Comparison of ENCODE assay signal across 8 mouse cellular contexts in the genomic region with DNA sequence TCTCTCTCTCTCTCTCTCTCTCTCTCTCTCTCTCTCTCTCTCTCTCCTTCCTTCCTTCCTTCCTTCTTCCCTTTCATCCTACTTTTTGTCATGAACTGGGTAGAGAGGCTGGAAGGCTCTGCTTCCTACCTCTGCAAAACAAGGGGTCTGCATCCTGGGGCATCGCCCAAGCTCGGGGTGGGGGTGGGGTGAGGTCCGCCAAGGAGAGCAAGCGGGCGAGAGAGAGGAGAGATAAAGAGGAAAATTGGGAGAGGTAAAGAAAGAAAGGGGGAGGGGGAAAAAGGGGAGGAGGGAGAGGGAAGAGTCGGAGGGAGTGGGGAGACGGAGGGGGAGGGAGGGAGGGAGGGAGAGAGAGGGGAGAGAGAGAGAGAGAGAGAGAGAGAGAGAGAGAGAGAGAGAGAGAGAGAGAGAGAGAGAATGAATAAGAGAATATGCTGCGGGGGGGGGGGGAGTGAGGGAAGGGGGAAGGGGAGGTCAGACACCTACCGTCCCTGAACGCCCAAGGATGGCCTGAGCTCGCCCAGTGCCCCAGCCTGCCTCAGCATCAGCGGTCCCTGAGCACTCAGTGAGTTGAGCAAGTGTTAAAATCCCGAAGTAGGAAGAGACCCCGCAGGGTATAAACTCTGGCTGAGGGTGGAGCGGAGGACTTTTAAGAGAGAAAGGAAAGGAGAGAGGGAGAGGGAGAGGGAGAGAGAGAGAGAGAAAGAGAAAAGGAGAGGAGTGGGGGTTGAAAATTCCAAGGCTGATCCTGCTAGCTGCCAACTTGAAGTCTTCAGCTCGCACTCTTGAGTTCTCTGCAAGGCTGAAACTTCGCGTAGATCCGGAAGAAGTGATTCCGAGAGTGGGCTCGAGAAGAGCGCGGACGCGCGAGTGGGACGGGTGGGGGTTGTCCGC. TPM values are rescaled to one million over a fixed set of nuclear protein-coding genes. Genes with fewer than 3 reads are reported as not detected.
DNase-seq lines count a peak whose midpoint lies in the region; ATAC-seq and TF ChIP-seq lines count a peak whose summit lies in the region.

TSS of gene Pde3a (plus strand) at position 579 of the 894 bp plus-strand sequence.

- H3K36me3 ChIP-seq in ES-Bruce4 (ENCODE audit: control insufficient read depth, insufficient read depth, low read length, poor library complexity, severe bottlenecking): no peaks in the 10 kb centered on the region
- H3K36me3 ChIP-seq in forebrain, embryonic 14.5 days (ENCODE audit: control insufficient read depth, insufficient read depth, low read length): no peaks in the 10 kb centered on the region
- H3K36me3 ChIP-seq in hindbrain, postnatal 0 days (ENCODE audit: insufficient read depth, low read length): no peaks in the 10 kb centered on the region
- H3K36me3 ChIP-seq in neural tube, embryonic 11.5 days (ENCODE audit: control insufficient read depth, insufficient read depth, low read length): no peaks in the 10 kb centered on the region

- no peak within 1 kb of the TSS for H3K27ac ChIP-seq in ES-Bruce4 (ENCODE audit: insufficient read depth, low read length)
- 0 out of 2 replicates have a peak within 1 kb of the TSS, but pooled peaks have one; percentile 9 for H3K27ac ChIP-seq in forebrain, embryonic 14.5 days (ENCODE audit: low read depth, low read length)
- peak within 1 kb of the TSS; percentile 64 for H3K27ac ChIP-seq in hindbrain, postnatal 0 days
- no peak within 1 kb of the TSS for H3K27ac ChIP-seq in neural tube, embryonic 11.5 days (ENCODE audit: low read depth, low read length)

- TF ChIP-seq CTCF in ES-Bruce4 (IDR thresholded peaks at IDR 0.05; ENCODE audit: low read depth, low read length): no peak
- no peak for TF ChIP-seq CTCF in hindbrain, postnatal 0 days (IDR thresholded peaks at IDR 0.05; ENCODE audit: low read depth)

- ATAC-seq in forebrain, embryonic 14.5 days: peak; percentile 42; the same call in 1 of the 2 replicates
- peak; percentile 42; the same call in 1 of the 2 replicates for ATAC-seq in hindbrain, postnatal 0 days
- peak; percentile 39 for ATAC-seq in neural tube, embryonic 11.5 days (ENCODE audit: insufficient read depth, low FRiP score, low TSS enrichment)

- no peak for TF ChIP-seq POLR2A in ES-Bruce4 (IDR thresholded peaks at IDR 0.05; ENCODE audit: insufficient read depth, low read length)

- WGBS in forebrain, embryonic 14.5 days: 2% methylated on average over 25 of the region's 28 CpGs
- WGBS in hindbrain, postnatal 0 days: 1% methylated on average over 25 of the region's 28 CpGs
- WGBS in neural tube, embryonic 11.5 days: under 1% methylated on average over 22 of the region's 28 CpGs

- no peak for DNase-seq in adrenal gland, adult 8-10 months
- DNase-seq in adrenal gland, adult 18-20 months (ENCODE audit: low spot score in 2 of 2): no peak
- DNase-seq in forebrain, embryonic 14.5 days (ENCODE audit: low spot score): no peak
- no peak for DNase-seq in hindbrain, postnatal 0 days (ENCODE audit: low spot score)
- DNase-seq in neural tube, embryonic 11.5 days (ENCODE audit: low spot score): no peak
- DNase-seq in ovary, postnatal 36 days (ENCODE audit: low spot score): no peak
- DNase-seq in frontal cortex, postnatal 14 days (ENCODE audit: low spot score in 2 of 2): no peak

- peaks cover 6% of the 10 kb centered on the region; the same call in 1 of the 2 replicates for H3K27me3 ChIP-seq in ES-Bruce4 (ENCODE audit: control insufficient read depth, insufficient read depth, low read length, poor library complexity, severe bottlenecking)
- 0 out of 2 replicates have a peak, but pooled peaks cover 14% of the 10 kb centered on the region for H3K27me3 ChIP-seq in forebrain, embryonic 14.5 days (replicated peaks; ENCODE audit: control insufficient read depth, insufficient read depth, low read length)
- H3K27me3 ChIP-seq in hindbrain, postnatal 0 days (ENCODE audit: insufficient read depth, low read length): no peaks in the 10 kb centered on the region
- H3K27me3 ChIP-seq in neural tube, embryonic 11.5 days (ENCODE audit: control insufficient read depth, insufficient read depth, low read length): peaks cover 16% of the 10 kb centered on the region

- peak within 1 kb of the TSS; percentile 39; the same call in 1 of the 2 replicates for H3K9ac ChIP-seq in ES-Bruce4 (ENCODE audit: low read depth, poor library complexity, severe bottlenecking)
- H3K9ac ChIP-seq in forebrain, embryonic 14.5 days (ENCODE audit: low read length): peak within 1 kb of the TSS; percentile 66
- peak within 1 kb of the TSS; percentile 72 for H3K9ac ChIP-seq in hindbrain, postnatal 0 days (replicated peaks; ENCODE audit: low read length)
- H3K9ac ChIP-seq in neural tube, embryonic 11.5 days (ENCODE audit: low read length): peak within 1 kb of the TSS; percentile 35

- H3K9me3 ChIP-seq in ES-Bruce4 (replicated peaks; ENCODE audit: control insufficient read depth, insufficient read depth, low read length, poor library complexity, severe bottlenecking): no peaks in the 10 kb centered on the region
- H3K9me3 ChIP-seq in forebrain, embryonic 14.5 days (replicated peaks; ENCODE audit: control insufficient read depth, low read length): no peaks in the 10 kb centered on the region
- no peaks in the 10 kb centered on the region for H3K9me3 ChIP-seq in hindbrain, postnatal 0 days (ENCODE audit: low read length)
- H3K9me3 ChIP-seq in neural tube, embryonic 11.5 days (ENCODE audit: control insufficient read depth, low read length): no peaks in the 10 kb centered on the region

- no peaks in the 10 kb centered on the region for H3K4me1 ChIP-seq in ES-Bruce4 (ENCODE audit: control insufficient read depth, insufficient read depth, low read length)
- no peaks in the 10 kb centered on the region for H3K4me1 ChIP-seq in forebrain, embryonic 14.5 days (ENCODE audit: control insufficient read depth, insufficient read depth, low read length)
- peaks cover 5% of the 10 kb centered on the region; the same call in 1 of the 2 replicates for H3K4me1 ChIP-seq in hindbrain, postnatal 0 days (ENCODE audit: insufficient read depth, low read length)
- H3K4me1 ChIP-seq in neural tube, embryonic 11.5 days (ENCODE audit: control insufficient read depth, insufficient read depth, low read length): no peaks in the 10 kb centered on the region

- peak within 1 kb of the TSS; percentile 31 for H3K4me3 ChIP-seq in ES-Bruce4 (ENCODE audit: low read depth, low read length)
- peak within 1 kb of the TSS; percentile 62 for H3K4me3 ChIP-seq in forebrain, embryonic 14.5 days (ENCODE audit: low read depth, low read length)
- peak within 1 kb of the TSS; percentile 75 for H3K4me3 ChIP-seq in hindbrain, postnatal 0 days (ENCODE audit: low read length)
- peak within 1 kb of the TSS; percentile 61 for H3K4me3 ChIP-seq in neural tube, embryonic 11.5 days (ENCODE audit: low read depth, low read length)

- TF ChIP-seq EP300 in ES-Bruce4 (IDR thresholded peaks at IDR 0.05; ENCODE audit: insufficient read depth, low read depth, low read length): no peak

- peak within 1 kb of the TSS; percentile 98 for H3K4me2 ChIP-seq in forebrain, embryonic 14.5 days (ENCODE audit: low read length)
- peak within 1 kb of the TSS; percentile 69 for H3K4me2 ChIP-seq in hindbrain, postnatal 0 days (ENCODE audit: low read depth, low read length)
- H3K4me2 ChIP-seq in neural tube, embryonic 11.5 days (ENCODE audit: low read depth): peak within 1 kb of the TSS; percentile 89

RNA-seq across cellular contexts. Expression of gene Pde3a, which starts in this region (rescaled TPM):
- total RNA-seq in adrenal gland, adult 8-10 months (2022): 10 to 100 TPM; 10.4 to 20.4 (median 13.6) TPM
- 10 to 100 TPM in 1 of 2 experiments, 1 to 10 TPM in 1; 8.7 to 12.8 TPM for total RNA-seq in adrenal gland, adult 18-20 months (2021)
- 0.04 and 0.11 TPM in 2 replicates for polyA plus RNA-seq in ES-Bruce4 (2011; ENCODE audit: insufficient read depth, insufficient read length, low read depth, missing spikeins)
- polyA plus RNA-seq in forebrain, embryonic 14.5 days (2014; fragmentation: Nextera tagmentation; extraction: Ambion mirVana): 0.88 and 0.98 TPM in 2 replicates
- total RNA-seq in hindbrain, postnatal 0 days (2014; rRNA removed): 12.5 and 15.0 TPM in 2 replicates
- 1.9 and 2.1 TPM in 2 replicates for polyA plus RNA-seq in hindbrain, postnatal 0 days (2015; fragmentation: Nextera tagmentation; extraction: Ambion mirVana)
- polyA plus RNA-seq in neural tube, embryonic 11.5 days (2014; fragmentation: Nextera tagmentation; extraction: Ambion mirVana): 1.3 and 1.4 TPM in 2 replicates

Comparison
In these comparisons a context has a peak if more than half of its experiments do, and no peak if none do; other contexts are left out.
1. Peak in ATAC-seq, H3K4me3 ChIP-seq, H3K27ac ChIP-seq, H3K9ac ChIP-seq and H3K4me2 ChIP-seq in forebrain, embryonic 14.5 days; RNA of the gene not detected or under 1 TPM.